Mouse (Mus musculus) heart, adult 2 months (tissue): ENCODE measurements around the gene Chmp4b.

Experiments used
- CTCF ChIP-seq: fragments of 200-600 bp; IDR thresholded peaks from 2 replicates; pipeline ENCODE4 v1.8.1; 2022; ENCODE audit warnings: antibody characterized with exemption, mild to moderate bottlenecking, moderate library complexity
- POLR2A ChIP-seq: fragments of 200-500 bp; IDR thresholded peaks from 2 replicates; pipeline ENCODE4 v1.6.1; 2011; ENCODE audit warnings: mild to moderate bottlenecking, low read depth, low read length, control low read depth; ENCODE audit not compliant: insufficient read depth

GRCm38 (mm10) chr2:154690959-154691358 lies 39.5 kb downstream of the Chmp4b start:
- TF ChIP-seq POLR2A (no peak), CTCF (no peak)
